Mouse (Mus musculus) heart, embryonic 10.5 days (tissue): Measurements from ENCODE around the gene Casp7. TPM values are rescaled to one million over a fixed set of nuclear protein-coding genes. Genes with fewer than 3 reads are reported as not detected.
A peak's percentile ranks its signal among the peaks of the same experiment; 100 is the strongest.
"Not testable (repeated sequence)": the region's sequence is repeated elsewhere in the genome, so short reads cannot be mapped to it uniquely, and the experiment has no call there.

Source experiments
- DNase-seq: peaks from one replicate; pipeline ENCODE4 v3.0.0-alpha.2; 2017; ENCODE audit warnings: low spot score
- H3K27ac ChIP-seq: fragments of 300-500 bp; sonication (generic); 2 replicates; pipeline ENCODE4 v1.5.1; 2016; ENCODE audit warnings: mild to moderate bottlenecking
- H3K27me3 ChIP-seq: fragments of 300-500 bp; sonication (generic); 2 replicates; pipeline ENCODE4 v1.6.1; 2016; ENCODE audit warnings: mild to moderate bottlenecking; ENCODE audit not compliant: poor library complexity, insufficient read depth, severe bottlenecking
- H3K36me3 ChIP-seq: fragments of 300-500 bp; sonication (generic); 2 replicates; pipeline ENCODE4 v1.6.1; 2016; ENCODE audit warnings: mild to moderate bottlenecking, moderate library complexity
- H3K4me1 ChIP-seq: fragments of 300-500 bp; sonication (generic); 2 replicates; pipeline ENCODE4 v1.6.1; 2016; ENCODE audit warnings: mild to moderate bottlenecking
- H3K4me3 ChIP-seq: fragments of 300-500 bp; sonication (generic); 2 replicates; pipeline ENCODE4 v1.5.1; 2016; ENCODE audit warnings: mild to moderate bottlenecking, moderate library complexity
- H3K9me3 ChIP-seq: fragments of 300-500 bp; sonication (generic); 2 replicates; pipeline ENCODE4 v1.6.1; 2016; ENCODE audit warnings: mild to moderate bottlenecking, moderate library complexity
- WGBS: fragments of 180-500 bp; shearing (Covaris S2); methylation state at CpG from one replicate; pipeline ENCODE4 v1.1.7; 2016; 5-methylcytosine and 5-hydroxymethylcytosine counted together
- polyA plus RNA-seq: library from polyadenylated mRNA; unstranded; fragments of >200 nt; fragmentation: Nextera tagmentation; extraction: Ambion mirVana; gene quantifications from 2 replicates; pipeline ENCODE4 v1.2.1, GENCODE M21; 2016

The Casp7 gene
- polyA plus RNA-seq, 1 experiment from 2014 or later = 25.1 TPM

GRCm38 (mm10) chr19:56409884-56410283 is 13.0 kb downstream of the Casp7 start:
- DNase-seq, H3K27ac ChIP-seq, H3K4me1 ChIP-seq, H3K27me3 ChIP-seq, H3K9me3 ChIP-seq, H3K4me3 ChIP-seq: not testable (repeated sequence)
- peaks cover 38% of the 10 kb centered on the region for H3K36me3 ChIP-seq
- WGBS = 94% methylated on average over 4 of the region's 4 CpGs

GRCm38 (mm10) chr19:56418404-56418803 is 21.5 kb downstream of the Casp7 start:
- DNase-seq = no peak
- Histone ChIP-seq H3K27me3 (no peaks in the 10 kb centered on the region), H3K27ac (no peak overlapping the region), H3K9me3 (no peaks in the 10 kb centered on the region), H3K36me3 (no peaks in the 10 kb centered on the region; the same call in 1 of the 2 replicates), H3K4me1 (peaks cover 7% of the 10 kb centered on the region; the same call in 1 of the 2 replicates), H3K4me3 (no peak overlapping the region)
- 86% methylated on average over 4 of the region's 4 CpGs for WGBS

- Histone ChIP-seq H3K4me3 (no peak overlapping the region), H3K27me3 (no peaks in the 10 kb centered on the region), H3K9me3 (no peaks in the 10 kb centered on the region), H3K27ac (no peak overlapping the region), H3K4me1 (peaks cover 11% of the 10 kb centered on the region; the same call in 1 of the 2 replicates), H3K36me3 (no peaks in the 10 kb centered on the region; the same call in 1 of the 2 replicates)
- whole genome bisulfite sequencing = 72% methylated on average over 9 of the region's 9 CpGs
- no peak for DNase-seq
Measured at GRCm38 (mm10) chr19:56419452-56419851, 22.5 kb downstream of the Casp7 start.

- Histone ChIP-seq H3K36me3 (no peaks in the 10 kb centered on the region; the same call in 1 of the 2 replicates), H3K4me3 (no peak overlapping the region), H3K9me3 (no peaks in the 10 kb centered on the region), H3K27ac (no peak overlapping the region), H3K4me1 (peaks cover 18% of the 10 kb centered on the region), H3K27me3 (no peaks in the 10 kb centered on the region)
- DNase-seq = no peak
- WGBS = 81% methylated on average over 3 of the region's 3 CpGs
Measured at GRCm38 (mm10) chr19:56420345-56420744, 23.4 kb downstream of the Casp7 start.

GRCm38 (mm10) chr19:56422476-56423338 is 25.8 kb downstream of the Casp7 start:
- Histone ChIP-seq H3K27ac (0 out of 2 replicates have a peak overlapping the region, but pooled peaks have one; percentile 12), H3K9me3 (no peaks in the 10 kb centered on the region), H3K4me3 (no peak overlapping the region), H3K27me3 (no peaks in the 10 kb centered on the region), H3K36me3 (no peaks in the 10 kb centered on the region), H3K4me1 (peaks cover 36% of the 10 kb centered on the region)
- no peak for DNase-seq
- 40% methylated on average over 14 of the region's 14 CpGs for WGBS

- Histone ChIP-seq H3K4me3 (no peak overlapping the region), H3K36me3 (no peaks in the 10 kb centered on the region), H3K27ac (peak overlapping the region; percentile 19; the same call in 1 of the 2 replicates), H3K27me3 (no peaks in the 10 kb centered on the region), H3K4me1 (peaks cover 36% of the 10 kb centered on the region), H3K9me3 (no peaks in the 10 kb centered on the region)
- WGBS = 69% methylated on average over 12 of the region's 12 CpGs
- DNase-seq = no peak
Measured at GRCm38 (mm10) chr19:56423370-56423769, 26.4 kb downstream of the Casp7 start.

- Histone ChIP-seq H3K27me3 (no peaks in the 10 kb centered on the region), H3K4me1 (peaks cover 36% of the 10 kb centered on the region), H3K9me3 (no peaks in the 10 kb centered on the region), H3K36me3 (no peaks in the 10 kb centered on the region), H3K27ac (peak overlapping the region; percentile 86), H3K4me3 (no peak overlapping the region)
- no peak for DNase-seq
- WGBS = 84% methylated on average over 17 of the region's 17 CpGs
Measured at GRCm38 (mm10) chr19:56424606-56425395, 27.9 kb downstream of the Casp7 start.

- DNase-seq = no peak
- Histone ChIP-seq H3K36me3 (no peaks in the 10 kb centered on the region), H3K9me3 (no peaks in the 10 kb centered on the region), H3K27me3 (no peaks in the 10 kb centered on the region), H3K4me3 (no peak overlapping the region), H3K27ac (peak overlapping the region; percentile 86), H3K4me1 (peaks cover 36% of the 10 kb centered on the region)
- WGBS = 51% methylated on average over 9 of the region's 9 CpGs
Measured at GRCm38 (mm10) chr19:56425492-56425891, 28.6 kb downstream of the Casp7 start.

GRCm38 (mm10) chr19:56430369-56430768 is 33.4 kb downstream of the Casp7 start:
- Histone ChIP-seq H3K9me3 (no peaks in the 10 kb centered on the region), H3K27ac (no peak overlapping the region), H3K27me3 (no peaks in the 10 kb centered on the region), H3K4me1 (peaks cover 18% of the 10 kb centered on the region), H3K36me3 (peaks cover 19% of the 10 kb centered on the region), H3K4me3 (no peak overlapping the region)
- no peak for DNase-seq
- 67% methylated on average over 8 of the region's 8 CpGs for WGBS

- Histone ChIP-seq H3K4me3 (no peak overlapping the region), H3K27ac (no peak overlapping the region), H3K4me1 (no peaks in the 10 kb centered on the region), H3K36me3 (peaks cover 36% of the 10 kb centered on the region), H3K9me3 (no peaks in the 10 kb centered on the region), H3K27me3 (no peaks in the 10 kb centered on the region)
- 89% methylated on average over 10 of the region's 10 CpGs for WGBS
- no peak for DNase-seq
Measured at GRCm38 (mm10) chr19:56432706-56433105, 35.8 kb downstream of the Casp7 start.

- Histone ChIP-seq H3K27ac (no peak overlapping the region), H3K9me3 (no peaks in the 10 kb centered on the region), H3K36me3 (peaks cover 37% of the 10 kb centered on the region), H3K27me3 (no peaks in the 10 kb centered on the region), H3K4me3 (no peak overlapping the region), H3K4me1 (0 out of 2 replicates have a peak, but pooled peaks cover 5% of the 10 kb centered on the region)
- no peak for DNase-seq
- WGBS = 84% methylated on average over 7 of the region's 7 CpGs
Measured at GRCm38 (mm10) chr19:56433581-56433980, 36.7 kb downstream of the Casp7 start.

GRCm38 (mm10) chr19:56436380-56436779 is 39.5 kb downstream of the Casp7 start:
- Histone ChIP-seq H3K9me3 (no peaks in the 10 kb centered on the region), H3K27me3 (no peaks in the 10 kb centered on the region), H3K4me1 (peaks cover 12% of the 10 kb centered on the region; the same call in 1 of the 2 replicates), H3K36me3 (peaks cover 46% of the 10 kb centered on the region), H3K27ac (no peak overlapping the region), H3K4me3 (no peak overlapping the region)
- DNase-seq = no peak
- WGBS = 80% methylated on average over 13 of the region's 13 CpGs
